Mouse (Mus musculus): ENCODE measurements around the gene Depdc1b. TPM values are rescaled to one million over a fixed set of nuclear protein-coding genes. Genes with fewer than 3 reads are reported as not detected.

Gene Depdc1b
- total RNA-seq, 4 experiments from 2014 or later, result 0.17 to 0.34 (median 0.25) TPM

DNA sequence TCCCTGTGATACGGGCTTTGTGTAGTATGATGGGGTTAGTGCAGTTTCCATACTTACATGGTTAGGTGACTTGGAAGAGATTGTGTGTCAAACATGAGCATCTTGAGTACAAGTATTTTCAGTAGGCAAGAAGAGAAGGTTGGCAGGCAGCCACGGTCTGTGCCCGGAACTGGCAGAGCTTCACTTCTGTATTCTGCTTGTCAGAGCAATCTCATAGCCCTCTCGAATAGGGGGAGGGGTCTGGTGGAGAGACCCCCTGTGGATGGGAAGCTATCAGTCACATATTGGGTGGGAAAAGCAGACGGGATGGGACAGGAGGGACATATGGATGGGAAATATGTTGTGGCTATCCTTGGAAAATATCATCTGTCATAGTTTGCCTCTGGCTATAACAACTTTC lies 33.5 kb downstream of the Depdc1b start:
- DNase-seq (ENCODE audit: low spot score in 2 of 2), result no peak

DNA sequence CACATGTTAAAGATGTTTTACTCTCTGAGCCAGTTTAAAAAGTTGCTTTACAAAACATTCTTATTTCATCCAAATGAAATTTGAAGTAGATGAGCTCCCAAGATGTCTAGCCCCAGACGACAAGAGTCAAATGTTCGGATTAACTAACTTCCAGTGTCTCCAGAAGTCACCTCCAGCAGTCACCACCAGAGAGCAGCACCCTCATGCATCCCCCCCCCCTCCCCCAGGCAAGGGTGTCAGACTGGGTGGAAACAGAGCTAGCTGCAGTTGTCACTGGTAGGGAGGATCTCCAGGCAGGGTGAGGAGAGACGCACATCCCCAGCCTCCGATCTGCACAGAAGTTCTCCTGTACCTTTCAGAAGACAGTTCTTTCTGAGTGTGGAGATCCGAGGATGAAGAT lies 37.6 kb downstream of the Depdc1b start:
- no peak for DNase-seq (ENCODE audit: low spot score in 2 of 2)

DNA sequence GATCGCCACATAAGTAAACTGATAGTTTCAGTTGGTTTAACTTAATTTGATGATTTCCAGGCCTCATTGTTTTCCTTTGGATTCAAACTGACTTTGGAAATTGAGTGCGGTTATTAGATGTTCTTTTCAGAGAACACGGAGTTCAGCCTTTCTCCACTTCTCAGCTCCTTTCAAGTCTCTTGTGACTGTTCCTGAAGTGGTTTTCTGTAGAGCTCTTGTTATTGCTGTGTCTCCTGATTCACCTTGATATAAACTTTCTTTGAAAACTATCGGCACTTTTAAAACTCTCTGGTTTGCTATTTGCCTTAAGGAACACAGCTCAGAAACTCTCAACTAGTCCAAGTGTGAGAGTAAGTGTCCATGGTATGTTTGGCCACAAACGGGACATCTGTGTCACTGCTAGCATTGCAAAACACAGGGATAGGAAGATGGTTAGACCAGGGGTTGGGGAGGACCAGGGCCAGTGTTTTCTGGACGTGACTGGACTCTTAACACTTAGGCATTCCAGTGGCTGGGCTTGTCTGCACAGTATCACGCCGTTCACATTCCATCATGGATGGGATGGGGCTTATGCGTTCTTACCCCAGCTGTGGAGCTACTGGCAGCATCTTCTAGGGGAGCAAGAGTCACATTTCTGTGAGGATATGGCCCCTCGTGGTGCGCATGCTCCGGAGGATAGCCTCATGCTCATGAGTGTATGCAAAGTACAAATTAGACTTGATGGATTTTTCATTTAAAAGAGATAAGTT lies 38.8 kb downstream of the Depdc1b start:
- no peak for DNase-seq (ENCODE audit: low spot score in 2 of 2)

DNA sequence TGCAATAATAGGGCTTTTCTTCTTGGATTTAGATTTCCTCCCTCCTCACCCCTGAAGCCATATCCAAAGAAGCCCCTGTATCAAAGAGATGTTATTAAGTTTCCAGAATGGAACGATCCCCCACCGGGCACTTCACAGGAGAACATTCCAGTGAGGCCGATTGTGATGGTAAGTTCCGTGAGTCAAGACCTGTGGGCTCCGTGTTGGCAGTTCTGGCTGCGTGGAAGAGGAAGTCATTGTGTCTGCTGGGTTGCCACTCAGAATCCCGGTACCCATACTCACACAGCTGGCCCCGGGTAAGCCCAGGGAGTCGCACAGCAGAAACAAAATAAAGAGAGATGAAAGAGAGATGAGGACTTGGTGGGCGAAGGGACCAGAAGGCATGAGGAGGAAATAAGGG lies 41.2 kb downstream of the Depdc1b start:
- DNase-seq (ENCODE audit: low spot score in 2 of 2), result no peak

DNA sequence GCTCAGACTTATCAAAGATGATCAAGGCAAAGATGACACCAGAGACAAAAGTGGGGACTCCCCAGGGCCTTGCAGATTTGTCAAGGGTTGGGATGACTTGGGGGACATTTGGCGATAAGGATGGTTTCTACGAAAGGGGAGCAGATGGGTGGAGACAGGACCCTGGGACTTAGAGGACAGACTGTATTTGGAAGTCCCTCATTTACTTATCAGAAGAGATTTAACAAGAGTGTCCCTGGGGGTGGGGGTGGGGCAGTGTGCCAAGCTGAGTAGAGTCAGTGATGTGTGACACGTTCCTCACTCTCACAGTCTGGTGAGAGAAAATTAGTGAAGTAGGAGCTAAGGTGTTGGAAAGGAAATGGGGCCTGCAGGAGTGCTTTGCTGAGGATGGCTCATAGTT lies 42.1 kb downstream of the Depdc1b start:
- no peak for DNase-seq (ENCODE audit: low spot score in 2 of 2)

DNA sequence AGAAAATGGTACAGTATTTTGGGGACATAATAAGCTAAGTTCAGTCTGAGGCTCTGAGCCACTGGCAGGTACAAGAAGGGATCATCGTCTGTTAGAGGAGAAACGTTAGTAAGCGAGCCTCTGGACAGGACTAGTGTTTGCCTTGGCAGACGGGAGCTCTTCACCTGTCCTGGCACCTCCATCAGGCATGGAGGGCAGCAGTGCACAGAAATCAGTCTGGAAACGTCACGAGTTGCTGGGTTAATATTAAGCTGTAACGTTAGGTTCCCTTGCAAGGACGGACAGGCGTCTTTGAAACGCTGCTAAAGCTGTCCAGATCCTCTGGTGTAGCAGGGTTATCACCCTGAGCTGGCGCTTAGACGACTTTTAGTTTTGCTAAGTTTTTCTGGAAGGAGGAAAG lies 51.4 kb downstream of the Depdc1b start:
- DNase-seq (ENCODE audit: low spot score in 2 of 2), result no peak

DNA sequence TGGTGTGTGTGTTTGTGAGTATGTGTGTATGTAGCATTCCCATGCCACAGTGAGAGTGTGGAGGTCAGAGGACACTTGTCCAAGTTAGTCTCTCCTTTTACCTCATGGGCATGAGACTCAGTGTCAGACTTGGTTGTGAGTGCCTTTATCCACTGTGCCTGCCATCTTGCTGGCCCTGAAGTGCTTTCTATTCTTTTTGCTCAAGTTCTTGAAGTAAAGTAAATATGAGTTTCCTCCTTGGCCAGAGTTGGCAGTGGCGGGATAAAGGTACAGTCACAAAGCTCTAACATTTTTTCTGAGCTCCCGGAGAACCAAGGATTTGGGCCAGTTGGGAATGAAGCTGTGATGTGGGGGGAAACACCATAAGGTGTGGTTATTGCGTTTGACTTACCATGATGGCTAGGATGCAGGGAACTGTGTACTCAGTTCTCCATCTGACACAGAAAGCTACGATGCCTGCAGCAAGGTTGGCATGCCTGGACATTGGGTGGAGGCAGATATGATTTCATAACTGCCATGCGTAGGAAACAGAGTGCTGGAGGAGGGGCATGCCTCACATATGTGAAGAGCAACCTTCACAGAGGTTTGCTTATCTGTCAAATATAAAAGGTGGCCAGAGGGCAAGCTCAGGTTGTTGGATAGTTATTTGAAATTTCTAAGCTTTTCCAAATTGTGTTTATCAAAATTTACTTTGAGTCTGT lies 54.3 kb downstream of the Depdc1b start:
- DNase-seq (ENCODE audit: low spot score in 2 of 2), result no peak

DNA sequence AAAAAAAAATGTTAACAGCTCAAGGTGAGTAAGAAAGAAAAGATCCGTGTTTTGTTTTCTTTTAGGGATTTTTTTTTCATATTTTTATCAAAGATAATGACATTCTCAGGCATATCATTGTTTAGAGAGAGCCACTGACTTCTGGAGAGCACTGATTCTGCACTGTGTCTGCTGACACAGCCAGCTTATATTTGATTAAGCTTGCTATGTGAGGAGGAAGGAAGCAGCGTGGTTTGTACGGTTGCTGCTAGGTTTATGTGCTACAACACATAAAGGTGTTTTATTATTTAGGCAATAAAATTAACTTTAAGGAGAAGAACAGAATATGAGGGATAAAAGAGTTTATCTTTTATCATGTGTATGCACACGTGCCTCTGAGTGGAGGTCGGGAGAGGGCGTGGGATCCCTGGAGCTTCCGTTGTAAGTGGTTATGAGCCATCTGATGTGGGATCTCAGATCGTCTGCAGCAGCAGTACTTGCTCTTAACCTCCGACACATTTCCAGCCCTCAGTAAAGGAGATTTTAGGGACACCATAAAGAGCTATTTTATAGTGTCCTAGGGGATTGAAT lies 55.3 kb downstream of the Depdc1b start:
- DNase-seq (ENCODE audit: low spot score in 2 of 2), result no peak

DNA sequence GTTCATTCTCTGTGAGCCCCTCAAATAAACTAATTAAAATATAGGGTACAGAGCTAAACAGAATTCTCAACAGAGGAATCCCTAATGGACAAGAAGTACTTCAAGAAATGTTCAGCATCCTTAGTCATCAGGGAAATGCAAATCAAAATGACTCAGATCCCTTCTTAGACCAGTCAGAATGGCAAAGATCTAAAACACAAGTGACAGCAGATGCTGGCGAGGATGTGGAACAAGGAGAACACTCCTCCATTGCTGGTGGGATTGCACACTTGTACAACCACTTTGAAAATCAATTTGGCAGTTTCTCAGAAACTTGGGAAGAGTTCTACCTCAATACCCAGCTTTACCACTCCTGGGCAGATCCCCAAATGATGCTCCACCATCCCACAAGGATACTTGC lies 57.1 kb downstream of the Depdc1b start:
- DNase-seq (ENCODE audit: low spot score in 2 of 2), result no peak

DNA sequence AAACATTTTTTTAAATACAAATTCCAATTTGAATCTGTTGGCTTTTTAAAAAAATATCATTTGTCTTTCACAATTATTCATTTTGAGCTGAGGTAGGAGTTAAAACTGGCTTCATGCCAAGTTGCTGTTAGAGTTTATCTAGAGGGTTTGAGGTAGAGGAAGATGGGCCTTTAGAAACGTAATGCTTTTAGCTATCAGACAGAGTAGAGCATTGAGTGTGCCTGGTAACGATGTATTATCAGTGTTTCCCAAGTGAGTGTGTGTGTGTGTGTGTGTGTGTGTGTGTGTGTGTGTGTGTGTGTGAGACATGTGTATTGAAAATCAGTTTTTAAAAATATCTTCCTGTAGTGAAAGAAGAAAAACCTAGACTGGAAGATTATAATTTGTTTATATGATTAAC lies 60.5 kb downstream of the Depdc1b start:
- no peak for DNase-seq (ENCODE audit: low spot score in 2 of 2)

DNA sequence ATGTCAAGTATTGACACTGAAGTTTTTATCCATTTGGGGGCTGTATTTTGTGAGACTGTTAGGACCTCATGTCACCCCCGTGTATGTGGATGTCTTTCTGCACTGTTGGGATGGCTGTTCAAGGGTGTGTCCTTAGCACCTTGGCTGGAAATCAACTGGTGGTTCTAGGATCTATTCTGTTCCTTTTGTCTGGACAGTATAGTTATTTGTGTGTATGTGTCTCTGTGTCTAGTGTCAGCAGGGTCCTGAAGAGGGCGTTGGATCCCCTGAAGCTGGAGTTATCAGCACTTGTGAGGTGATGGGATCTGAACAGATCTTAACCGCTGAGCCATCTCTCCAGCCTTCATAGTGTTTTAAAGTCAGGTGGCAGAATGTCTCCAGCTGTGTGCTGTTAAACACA lies 65.0 kb downstream of the Depdc1b start:
- no peak for DNase-seq (ENCODE audit: low spot score in 2 of 2)

DNA sequence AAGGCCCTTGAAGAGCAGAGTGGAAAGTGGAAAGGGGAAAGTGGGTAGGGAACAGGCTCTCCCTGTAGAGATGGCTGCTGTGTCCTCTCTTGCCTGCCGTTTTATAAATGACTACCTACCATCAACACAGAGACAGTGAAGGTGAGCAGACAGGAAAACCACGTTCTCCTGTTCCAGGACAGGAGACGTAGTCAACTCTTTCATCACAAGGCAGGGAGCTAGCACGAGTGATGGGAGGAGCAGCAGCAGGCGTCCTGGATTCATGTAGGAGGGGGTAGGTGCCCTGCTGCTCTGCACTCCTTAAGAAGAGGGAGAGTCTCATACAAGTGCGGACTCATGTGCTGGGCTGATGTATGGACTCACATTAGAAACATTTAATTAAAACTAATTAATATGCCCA lies 66.9 kb downstream of the Depdc1b start:
- DNase-seq (ENCODE audit: low spot score in 2 of 2), result no peak

DNA sequence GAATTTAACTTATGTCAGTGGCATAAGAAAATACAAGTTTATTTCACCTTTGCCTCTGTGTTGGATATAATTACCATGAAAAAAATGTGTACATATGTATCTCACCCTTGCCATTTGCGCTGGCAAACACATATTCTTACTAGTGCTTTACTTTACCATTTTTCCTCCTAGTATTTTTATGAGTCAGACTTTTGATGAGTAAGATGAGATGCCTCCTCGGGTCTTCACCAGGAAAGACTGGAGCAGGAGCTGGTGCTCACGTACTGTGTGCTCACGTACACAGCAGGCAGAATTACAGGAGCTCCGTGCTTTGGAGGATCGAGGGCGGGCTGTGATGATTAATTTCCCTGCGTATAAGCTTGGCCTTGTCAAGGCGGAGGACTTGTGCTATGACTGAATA lies 69.9 kb downstream of the Depdc1b start:
- no peak for DNase-seq (ENCODE audit: low spot score in 2 of 2)

DNA sequence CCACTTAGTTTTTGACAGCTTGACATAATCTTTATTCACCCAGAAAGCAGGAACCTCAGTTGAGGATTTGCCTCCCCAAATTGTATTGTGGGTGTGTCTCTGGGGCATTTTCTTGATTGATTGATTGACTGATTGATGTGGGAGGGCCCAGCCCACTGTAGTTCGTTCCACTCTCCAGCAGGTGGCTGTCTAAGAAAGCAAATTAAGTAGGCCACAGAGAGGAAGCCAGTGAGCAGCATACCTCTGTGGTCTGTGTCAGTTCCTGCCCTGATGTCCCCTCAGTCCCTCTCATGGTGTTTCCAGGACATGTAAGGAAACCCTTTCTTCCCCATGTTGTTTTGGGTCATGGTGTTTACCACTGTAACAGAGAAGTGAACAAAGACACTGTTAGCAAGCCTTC lies 74.4 kb downstream of the Depdc1b start:
- DNase-seq (ENCODE audit: low spot score in 2 of 2), result peak in 1 of 2 experiments; percentile 62

DNA sequence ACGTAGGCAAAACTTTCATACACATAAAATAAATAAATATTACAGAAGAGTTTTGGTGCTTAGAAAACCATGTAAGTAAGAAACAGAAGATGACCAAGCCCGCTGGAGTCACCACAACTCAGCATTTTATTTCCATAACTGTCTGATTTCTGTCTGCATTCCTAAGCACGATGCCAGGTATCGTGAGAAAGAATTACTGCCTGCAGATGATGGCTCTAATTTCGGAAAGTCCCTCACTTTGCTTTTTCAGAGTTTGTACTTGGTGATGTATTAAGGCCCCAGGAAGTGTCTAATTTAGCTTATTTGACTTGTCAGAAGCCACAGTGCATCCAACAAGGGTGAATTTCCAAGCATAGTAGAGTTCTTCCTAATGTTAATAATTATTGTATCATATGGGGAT lies 87.1 kb downstream of the Depdc1b start:
- DNase-seq (ENCODE audit: low spot score in 2 of 2), result no peak

DNA sequence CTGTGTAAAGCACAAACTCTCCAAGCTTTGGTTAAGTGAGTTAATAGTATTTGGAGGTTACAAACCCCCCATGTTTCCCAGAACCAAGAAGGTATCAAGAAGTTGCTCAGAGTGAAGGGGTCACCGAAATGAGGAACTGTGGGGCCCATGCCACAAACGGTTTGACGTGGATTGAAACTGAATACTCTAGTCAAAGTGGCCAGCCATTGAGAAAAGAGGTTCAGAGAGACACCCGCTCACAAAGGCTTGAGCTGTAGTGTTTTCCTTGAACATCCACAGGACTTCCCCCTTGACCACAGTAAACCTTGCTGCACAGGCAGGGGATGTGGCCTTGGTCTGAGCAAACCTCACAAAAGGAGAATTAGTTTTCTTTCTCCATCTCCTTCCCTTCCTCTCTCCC lies 88.2 kb downstream of the Depdc1b start:
- DNase-seq (ENCODE audit: low spot score in 2 of 2), result no peak

DNA sequence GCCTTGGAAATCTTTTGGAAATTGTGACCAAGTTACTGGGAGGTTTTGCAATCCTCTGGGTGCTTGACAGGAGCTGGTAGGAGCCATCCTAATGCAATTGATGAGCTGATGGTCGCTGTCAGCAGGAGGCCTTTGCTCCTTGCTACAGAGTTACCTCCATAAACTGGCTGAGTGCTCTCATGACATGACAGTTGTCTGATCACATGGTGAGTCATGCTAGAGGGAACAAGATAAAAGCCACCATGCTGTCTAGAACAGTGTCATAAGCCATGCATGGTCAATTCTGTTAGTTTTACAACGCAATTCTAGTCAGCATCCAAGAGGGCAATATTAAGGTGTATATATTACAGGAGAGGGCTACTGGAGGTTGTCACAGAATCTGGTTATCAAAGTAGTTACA lies 99.3 kb downstream of the Depdc1b start:
- no peak for DNase-seq (ENCODE audit: low spot score in 2 of 2)

DNA sequence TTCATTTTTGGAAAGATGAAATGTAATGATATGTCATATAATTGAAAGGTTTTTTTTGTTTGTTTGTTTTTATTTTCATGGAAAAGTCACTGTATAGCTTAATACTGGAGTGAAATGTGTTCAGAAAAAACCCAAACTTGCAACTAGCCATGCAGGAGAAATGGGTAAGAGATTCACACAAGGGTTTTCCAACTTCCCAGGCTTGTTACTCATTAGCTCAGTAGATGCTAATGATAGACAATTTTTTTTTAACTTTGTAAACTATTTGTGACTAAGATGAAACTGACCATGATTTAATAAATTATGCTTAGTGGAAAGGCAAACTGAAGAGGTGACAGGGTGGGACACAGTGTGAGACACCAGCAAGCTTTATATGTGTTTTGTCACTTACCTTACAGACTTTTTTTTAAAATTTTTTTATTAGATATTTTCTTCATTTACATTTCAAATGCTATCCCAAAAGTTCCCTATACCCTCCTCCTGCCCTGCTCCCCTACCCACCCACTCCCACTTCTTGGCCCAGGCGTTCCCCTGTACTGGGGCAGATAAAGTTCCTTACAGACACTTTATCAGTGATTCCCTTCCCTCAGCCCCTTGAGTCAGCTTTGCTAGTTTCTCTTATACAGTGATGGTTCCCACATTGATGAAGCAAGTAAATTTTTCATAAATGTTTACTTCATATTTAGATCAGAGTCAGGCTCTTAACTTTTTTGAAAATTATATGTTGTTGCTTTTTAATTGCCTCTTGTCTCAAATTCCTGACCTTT lies 102.8 kb downstream of the Depdc1b start:
- DNase-seq (ENCODE audit: low spot score in 2 of 2), result no peak

DNA sequence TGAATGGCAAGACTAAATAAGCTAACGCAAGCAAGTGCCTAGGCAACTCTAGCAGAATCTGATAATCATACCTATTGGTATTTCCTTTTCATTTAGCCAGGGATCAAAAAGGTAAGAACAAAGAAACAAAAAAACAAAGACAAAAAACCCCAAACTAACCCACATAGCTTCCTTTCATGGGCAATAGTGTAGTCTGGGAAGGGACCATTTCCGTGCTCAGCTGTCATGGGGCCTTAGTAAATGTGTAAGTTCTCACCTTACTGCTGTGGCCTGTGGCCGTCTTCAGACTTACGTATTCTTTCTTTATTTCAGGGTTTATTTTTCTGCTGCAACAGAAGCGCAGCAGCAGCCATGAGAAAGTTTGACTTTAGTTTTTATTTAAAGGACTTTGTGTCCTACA lies 110.2 kb downstream of the Depdc1b start:
- no peak for DNase-seq (ENCODE audit: low spot score in 2 of 2)

DNA sequence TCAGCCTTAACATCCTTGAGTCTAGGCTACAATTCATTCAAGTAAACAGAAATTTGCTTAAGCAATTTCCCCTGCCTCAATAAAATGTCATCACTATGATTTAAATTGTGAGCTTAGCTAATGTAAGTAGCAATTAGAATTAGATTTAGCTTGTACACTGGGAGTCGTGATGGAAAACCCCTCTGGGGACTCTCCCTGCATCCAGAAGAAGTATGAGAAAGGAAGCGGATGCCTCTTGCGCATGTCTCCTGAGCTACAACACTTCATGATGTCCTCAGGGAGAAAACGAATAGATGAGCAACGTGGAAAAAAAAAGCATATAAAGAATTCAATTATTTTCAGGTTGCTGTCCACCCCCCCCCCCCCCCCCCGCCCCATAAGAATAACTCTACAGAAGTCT lies 112.7 kb downstream of the Depdc1b start:
- no peak for DNase-seq (ENCODE audit: low spot score in 2 of 2)

DNA sequence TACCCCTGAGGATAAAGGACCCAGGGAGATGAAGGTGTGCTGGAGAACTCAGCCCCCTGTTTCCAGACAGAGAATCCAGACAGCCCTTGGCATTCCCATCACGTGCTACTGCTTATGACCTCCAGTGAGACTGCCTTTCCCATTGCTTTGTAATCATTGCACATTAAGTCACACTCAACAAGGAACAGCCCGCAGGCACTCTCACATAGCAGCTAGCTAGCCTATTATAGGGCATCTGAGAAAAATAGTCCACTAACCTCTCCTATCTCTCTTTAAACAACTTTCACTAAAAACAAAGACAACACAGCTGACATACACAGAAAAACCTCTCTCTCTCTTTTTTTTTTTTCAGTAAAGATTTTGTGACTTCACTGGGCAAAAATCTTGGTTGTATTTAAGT lies 113.5 kb downstream of the Depdc1b start:
- DNase-seq (ENCODE audit: low spot score in 2 of 2), result no peak

DNA sequence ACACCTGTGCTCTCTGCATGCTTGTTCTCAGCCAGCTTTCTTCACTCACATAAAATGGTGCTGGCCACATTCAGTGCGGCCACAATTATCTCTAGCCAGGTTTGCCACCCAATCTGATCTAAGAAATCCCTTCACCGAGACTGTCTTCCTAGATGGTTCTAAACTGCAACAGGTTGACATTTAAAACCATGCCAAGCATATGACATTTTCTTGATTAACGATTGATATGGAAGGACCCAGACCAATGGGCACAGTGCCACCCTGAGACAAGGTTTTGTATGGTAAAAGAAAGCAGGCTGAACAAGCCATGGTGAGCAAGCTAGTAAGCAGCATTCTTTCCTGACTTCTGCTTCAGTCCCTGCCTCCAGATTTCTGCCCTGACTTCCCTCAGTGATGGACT lies 115.6 kb downstream of the Depdc1b start:
- no peak for DNase-seq (ENCODE audit: low spot score in 2 of 2)
